Mouse (Mus musculus): ENCODE data around the gene Rerg. TPM values are rescaled to one million over a fixed set of nuclear protein-coding genes. Genes with fewer than 3 reads are reported as not detected.

The Rerg gene
- polyA plus RNA-seq, 1 experiment: not detected

- 75% methylated on average over 5 of the region's 5 CpGs for WGBS
- Histone ChIP-seq H3K4me1 (ENCODE audit: control insufficient read depth, insufficient read depth, low read length) (no peaks in the 10 kb centered on the region), H3K4me3 (ENCODE audit: insufficient read depth, low read depth, low read length) (no peak overlapping the region), H3K27ac (ENCODE audit: insufficient read depth, low read depth, low read length) (no peak overlapping the region)
- no peak for TF ChIP-seq CTCF (IDR thresholded peaks at IDR 0.05; ENCODE audit: insufficient read depth, low read depth, low read length)
- no peak for TF ChIP-seq POLR2A (IDR thresholded peaks at IDR 0.05; ENCODE audit: insufficient read depth, low read depth, low read length)
Observed at GRCm38 (mm10) chr6:137087956-137088355, 82.3 kb downstream of the Rerg start.

DNA sequence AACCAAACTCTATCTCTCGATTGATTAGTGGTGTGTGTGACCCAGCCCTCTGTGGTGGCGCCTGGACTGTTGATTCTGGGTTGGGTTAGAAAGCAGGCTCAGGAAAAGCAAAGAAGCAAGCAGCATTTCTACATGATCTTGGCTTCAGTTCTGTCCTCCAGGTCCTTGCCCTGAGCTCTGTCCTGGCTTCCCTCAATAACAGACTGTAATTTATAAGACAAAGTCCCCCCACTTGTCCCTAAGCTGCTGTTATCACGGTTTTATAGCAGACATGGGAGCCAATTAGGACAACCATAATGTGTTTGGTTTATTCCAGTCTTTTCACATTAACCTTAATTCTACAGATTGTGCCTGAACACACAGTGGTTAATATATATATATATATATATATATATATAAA lies 82.8 kb downstream of the Rerg start:
- H3K27ac ChIP-seq (ENCODE audit: insufficient read depth, low read depth, low read length): no peak overlapping the region
- H3K4me1 ChIP-seq (ENCODE audit: control insufficient read depth, insufficient read depth, low read length): no peaks in the 10 kb centered on the region
- TF ChIP-seq POLR2A (IDR thresholded peaks at IDR 0.05; ENCODE audit: insufficient read depth, low read depth, low read length): no peak
- no peak for TF ChIP-seq CTCF (IDR thresholded peaks at IDR 0.05; ENCODE audit: insufficient read depth, low read depth, low read length)
- 80% methylated on average over 3 of the region's 3 CpGs for WGBS
- H3K4me3 ChIP-seq (ENCODE audit: insufficient read depth, low read depth, low read length): no peak overlapping the region

GRCm38 (mm10) chr6:137079701-137080100 lies 90.6 kb downstream of the Rerg start:
- WGBS: 88% methylated on average over 6 of the region's 6 CpGs
- TF ChIP-seq POLR2A (IDR thresholded peaks at IDR 0.05; ENCODE audit: insufficient read depth, low read depth, low read length) (no peak), CTCF (IDR thresholded peaks at IDR 0.05; ENCODE audit: insufficient read depth, low read depth, low read length) (no peak)
- Histone ChIP-seq H3K4me1 (ENCODE audit: control insufficient read depth, insufficient read depth, low read length) (no peaks in the 10 kb centered on the region), H3K4me3 (ENCODE audit: insufficient read depth, low read depth, low read length) (no peak overlapping the region), H3K27ac (ENCODE audit: insufficient read depth, low read depth, low read length) (no peak overlapping the region)

- Histone ChIP-seq H3K4me3 (ENCODE audit: insufficient read depth, low read depth, low read length) (no peak overlapping the region), H3K27ac (ENCODE audit: insufficient read depth, low read depth, low read length) (no peak overlapping the region), H3K4me1 (ENCODE audit: control insufficient read depth, insufficient read depth, low read length) (no peaks in the 10 kb centered on the region)
- TF ChIP-seq POLR2A (IDR thresholded peaks at IDR 0.05; ENCODE audit: insufficient read depth, low read depth, low read length) (no peak), CTCF (IDR thresholded peaks at IDR 0.05; ENCODE audit: insufficient read depth, low read depth, low read length) (no peak)
- 92% methylated on average over 13 of the region's 13 CpGs for WGBS
Observed at GRCm38 (mm10) chr6:137076731-137077130, 93.6 kb downstream of the Rerg start.

GRCm38 (mm10) chr6:137076225-137076624 lies 94.1 kb downstream of the Rerg start:
- no peak for TF ChIP-seq POLR2A (IDR thresholded peaks at IDR 0.05; ENCODE audit: insufficient read depth, low read depth, low read length)
- no peak for TF ChIP-seq CTCF (IDR thresholded peaks at IDR 0.05; ENCODE audit: insufficient read depth, low read depth, low read length)
- Histone ChIP-seq H3K4me1 (ENCODE audit: control insufficient read depth, insufficient read depth, low read length) (no peaks in the 10 kb centered on the region), H3K27ac (ENCODE audit: insufficient read depth, low read depth, low read length) (no peak overlapping the region), H3K4me3 (ENCODE audit: insufficient read depth, low read depth, low read length) (no peak overlapping the region)
- WGBS: 72% methylated on average over 6 of the region's 6 CpGs

- H3K27ac ChIP-seq (ENCODE audit: insufficient read depth, low read depth, low read length): no peak overlapping the region
- no peak for TF ChIP-seq CTCF (IDR thresholded peaks at IDR 0.05; ENCODE audit: insufficient read depth, low read depth, low read length)
- no peak overlapping the region for H3K4me3 ChIP-seq (ENCODE audit: insufficient read depth, low read depth, low read length)
- H3K4me1 ChIP-seq (ENCODE audit: control insufficient read depth, insufficient read depth, low read length): no peaks in the 10 kb centered on the region
- 62% methylated on average over 8 of the region's 8 CpGs for WGBS
Observed at GRCm38 (mm10) chr6:137072256-137072655, 98.0 kb downstream of the Rerg start.

- Histone ChIP-seq H3K27ac (ENCODE audit: insufficient read depth, low read depth, low read length) (no peak overlapping the region), H3K4me3 (ENCODE audit: insufficient read depth, low read depth, low read length) (no peak overlapping the region), H3K4me1 (ENCODE audit: control insufficient read depth, insufficient read depth, low read length) (no peaks in the 10 kb centered on the region)
- WGBS: 89% methylated on average over 9 of the region's 9 CpGs
- TF ChIP-seq POLR2A (IDR thresholded peaks at IDR 0.05; ENCODE audit: insufficient read depth, low read depth, low read length) (no peak), CTCF (IDR thresholded peaks at IDR 0.05; ENCODE audit: insufficient read depth, low read depth, low read length) (no peak)
Observed at GRCm38 (mm10) chr6:137071466-137071865, 98.8 kb downstream of the Rerg start.

DNA sequence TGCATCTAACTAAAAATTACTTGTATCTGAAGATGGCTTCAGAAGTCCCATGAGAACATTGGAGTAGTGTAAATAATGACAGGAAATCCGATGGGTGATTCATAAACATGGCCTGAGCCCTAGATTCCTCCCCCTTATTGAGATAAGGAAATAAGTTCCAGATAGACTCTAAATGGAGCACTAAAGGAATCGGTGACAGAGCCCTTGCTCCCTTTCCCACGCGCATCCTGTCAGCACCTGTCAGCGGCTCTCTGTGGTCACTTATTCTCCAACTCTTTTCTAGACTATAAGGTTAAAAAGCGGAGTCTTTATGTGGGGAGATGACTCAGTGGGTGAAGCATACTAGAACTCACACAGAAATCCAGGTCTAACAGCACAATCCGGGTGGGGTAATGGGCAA lies 104.8 kb downstream of the Rerg start:
- Histone ChIP-seq H3K27ac (ENCODE audit: insufficient read depth, low read depth, low read length) (no peak overlapping the region), H3K4me1 (ENCODE audit: control insufficient read depth, insufficient read depth, low read length) (peaks cover 10% of the 10 kb centered on the region), H3K4me3 (ENCODE audit: insufficient read depth, low read depth, low read length) (no peak overlapping the region)
- 85% methylated on average over 7 of the region's 7 CpGs for WGBS
- no peak for TF ChIP-seq CTCF (IDR thresholded peaks at IDR 0.05; ENCODE audit: insufficient read depth, low read depth, low read length)
- no peak for TF ChIP-seq POLR2A (IDR thresholded peaks at IDR 0.05; ENCODE audit: insufficient read depth, low read depth, low read length)

DNA sequence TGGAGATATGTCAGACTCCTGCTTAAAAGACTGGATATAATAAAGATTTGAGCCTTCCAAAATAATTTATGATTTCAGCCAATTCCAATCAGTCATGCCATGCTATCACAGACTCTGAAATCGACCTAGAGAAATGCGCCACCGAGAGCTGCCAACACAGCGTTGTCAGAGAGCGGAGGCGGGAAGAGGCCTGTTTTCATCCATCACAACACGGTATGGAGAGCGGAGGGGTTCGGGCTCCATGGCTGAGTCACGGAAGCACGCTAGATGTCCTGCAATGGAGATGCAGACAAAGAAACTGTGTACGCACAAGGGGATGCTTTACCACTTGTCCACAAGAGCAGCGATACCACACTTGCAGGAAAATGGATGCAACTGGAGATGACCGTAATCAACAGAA lies 105.5 kb downstream of the Rerg start:
- no peak overlapping the region for H3K4me3 ChIP-seq (ENCODE audit: insufficient read depth, low read depth, low read length)
- H3K4me1 ChIP-seq (ENCODE audit: control insufficient read depth, insufficient read depth, low read length): peaks cover 10% of the 10 kb centered on the region
- TF ChIP-seq CTCF (IDR thresholded peaks at IDR 0.05; ENCODE audit: insufficient read depth, low read depth, low read length): no peak
- TF ChIP-seq POLR2A (IDR thresholded peaks at IDR 0.05; ENCODE audit: insufficient read depth, low read depth, low read length): no peak
- 84% methylated on average over 14 of the region's 14 CpGs for WGBS
- no peak overlapping the region for H3K27ac ChIP-seq (ENCODE audit: insufficient read depth, low read depth, low read length)
